Mouse (Mus musculus) liver (tissue): ENCODE results near the gene Apol7a.

Experiments
- DNase-seq: peaks from one replicate; pipeline ENCODE4 v3.0.0-alpha.2; 2020; ENCODE audit warnings: mixed read lengths

The Apol7a gene

DNA sequence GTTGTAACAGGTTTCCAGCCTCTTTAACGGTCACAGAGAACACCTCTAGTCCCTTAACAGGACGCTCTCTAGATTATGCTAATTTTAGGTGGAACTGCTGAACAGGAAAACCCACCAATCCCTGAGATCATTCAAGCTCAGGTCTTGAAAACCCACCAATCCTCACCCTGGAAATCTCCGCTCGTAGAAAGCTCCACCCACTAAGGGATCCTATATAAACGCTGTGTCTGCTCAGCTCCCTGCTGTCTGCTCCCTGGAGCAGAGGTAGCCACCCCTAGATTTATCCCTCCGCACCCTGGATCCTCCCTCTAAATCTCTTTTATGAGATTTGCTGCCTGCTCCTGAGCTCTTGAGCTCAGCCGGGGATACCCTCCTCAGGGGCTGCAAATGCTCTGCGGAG lies 28.3 kb downstream of the Apol7a start:
- no peak for DNase-seq

DNA sequence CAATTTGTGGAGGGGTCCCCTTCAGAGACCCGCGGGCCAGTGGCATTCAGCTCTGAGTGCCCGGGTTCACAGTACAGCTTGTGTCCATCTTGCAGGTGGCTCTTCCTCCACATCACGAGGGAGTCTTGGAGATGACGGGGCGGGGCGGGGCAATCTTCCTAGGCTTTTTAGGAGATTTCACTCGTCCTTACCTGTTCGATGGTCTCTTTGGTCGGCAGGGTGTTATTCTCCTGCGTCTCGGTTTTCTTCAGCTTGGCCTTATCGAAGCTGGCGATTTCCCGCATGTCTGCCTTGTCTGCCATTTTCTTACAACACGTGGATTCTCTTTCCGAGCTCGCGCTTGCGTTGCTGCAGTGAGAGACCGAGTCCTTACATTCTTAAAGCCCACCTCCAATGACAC lies 28.9 kb downstream of the Apol7a start:
- DNase-seq, result no peak

DNA sequence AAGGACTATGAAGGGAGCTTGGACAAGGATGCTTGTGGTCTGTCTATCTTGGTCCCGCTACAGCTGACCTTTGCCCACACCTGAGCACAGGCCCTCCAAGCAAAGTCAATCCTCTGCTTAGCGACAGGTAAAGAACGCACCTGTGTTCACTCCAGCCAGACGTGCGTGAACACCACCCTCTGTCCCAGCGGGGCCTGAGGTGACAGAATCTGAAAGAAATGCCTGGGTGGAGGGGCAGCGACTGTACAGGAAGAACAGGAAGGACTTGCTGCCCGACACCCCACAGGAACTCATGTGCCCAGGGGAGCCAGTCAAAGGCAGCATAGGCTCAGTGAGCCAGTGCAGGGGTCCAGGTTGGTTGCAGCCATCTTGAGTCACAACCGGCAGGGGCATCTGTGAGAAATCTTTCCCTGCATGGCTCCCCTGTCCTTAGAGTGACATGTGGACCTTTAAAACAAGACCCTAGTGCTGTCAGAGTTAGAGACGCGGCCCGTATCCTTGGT lies 30.0 kb downstream of the Apol7a start:
- no peak for DNase-seq

DNA sequence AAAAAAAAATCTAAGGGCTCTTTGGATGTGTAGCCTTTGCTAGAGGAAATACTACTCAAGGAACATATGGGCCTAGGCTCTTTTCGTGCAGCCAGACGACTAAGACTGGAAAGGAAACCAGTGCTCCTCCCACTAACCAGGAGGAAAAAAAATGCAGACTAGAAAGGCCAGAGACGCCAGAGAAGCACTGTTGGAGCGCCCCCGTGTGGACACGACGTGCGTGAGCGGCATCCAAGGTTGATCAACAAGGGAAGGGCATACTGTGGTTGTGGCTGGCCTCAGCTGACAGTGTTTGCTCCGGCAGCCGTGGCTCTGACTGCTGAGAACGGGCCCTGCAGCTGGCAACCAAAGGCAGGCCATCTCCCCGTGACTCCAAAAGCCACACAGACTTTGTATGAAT lies 30.8 kb downstream of the Apol7a start:
- peak; percentile 86 for DNase-seq

DNA sequence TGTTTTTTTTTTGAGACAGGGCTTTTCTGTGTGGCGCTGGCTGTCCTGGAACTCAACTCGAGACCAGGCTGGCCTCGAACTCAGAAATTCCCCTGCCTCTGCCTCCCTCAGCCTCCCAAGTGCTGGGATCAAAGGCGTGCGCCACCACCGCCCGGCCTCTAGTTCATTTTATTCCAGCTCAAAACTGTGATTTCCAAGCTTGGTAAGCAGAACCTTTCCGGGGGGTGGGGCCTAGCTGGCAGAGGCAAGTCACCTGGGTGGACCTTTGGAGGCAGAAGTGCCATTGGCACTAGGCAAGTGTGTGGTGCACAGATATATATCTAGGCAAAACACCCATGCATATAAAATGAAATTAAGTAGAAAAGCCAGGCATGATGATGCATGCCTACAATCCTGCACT lies 31.4 kb downstream of the Apol7a start:
- DNase-seq, result no peak

GRCm38 (mm10) chr15:77366706-77367484 lies 32.0 kb downstream of the Apol7a start:
- peak; percentile 78 for DNase-seq

- DNase-seq, result no peak
These were observed 33.0 kb downstream of the Apol7a start for GRCm38 (mm10) chr15:77365700-77366570.

GRCm38 (mm10) chr15:77364026-77364425 lies 34.9 kb downstream of the Apol7a start:
- DNase-seq, result no peak

GRCm38 (mm10) chr15:77363578-77363977 lies 35.3 kb downstream of the Apol7a start:
- no peak for DNase-seq

DNA sequence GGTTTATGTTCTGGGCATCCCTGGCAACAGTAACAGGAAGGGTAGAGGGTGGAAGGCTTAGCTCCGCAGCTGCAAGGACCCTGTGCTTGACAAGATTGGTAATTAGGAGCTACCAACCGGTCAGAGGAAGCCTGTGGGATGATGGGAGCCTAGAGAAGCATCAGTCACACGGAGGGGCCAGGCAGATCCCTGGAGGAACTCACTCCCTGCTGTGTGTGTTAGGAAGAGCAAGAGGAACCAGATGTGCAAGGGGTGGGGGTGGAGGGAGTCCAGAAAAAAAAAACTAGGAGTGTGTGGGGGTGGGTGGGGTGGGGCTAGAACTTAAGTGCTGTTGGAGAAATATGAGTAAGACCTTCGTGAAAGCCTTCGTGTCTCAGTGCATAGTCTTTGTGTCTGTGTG lies 36.0 kb downstream of the Apol7a start:
- no peak for DNase-seq

GRCm38 (mm10) chr15:77359905-77360304 lies 39.0 kb downstream of the Apol7a start:
- DNase-seq, result no peak

- DNase-seq, result no peak
These were observed 39.4 kb downstream of the Apol7a start for GRCm38 (mm10) chr15:77359486-77359885.

- no peak for DNase-seq
These were observed 39.8 kb downstream of the Apol7a start for GRCm38 (mm10) chr15:77359084-77359483.

DNA sequence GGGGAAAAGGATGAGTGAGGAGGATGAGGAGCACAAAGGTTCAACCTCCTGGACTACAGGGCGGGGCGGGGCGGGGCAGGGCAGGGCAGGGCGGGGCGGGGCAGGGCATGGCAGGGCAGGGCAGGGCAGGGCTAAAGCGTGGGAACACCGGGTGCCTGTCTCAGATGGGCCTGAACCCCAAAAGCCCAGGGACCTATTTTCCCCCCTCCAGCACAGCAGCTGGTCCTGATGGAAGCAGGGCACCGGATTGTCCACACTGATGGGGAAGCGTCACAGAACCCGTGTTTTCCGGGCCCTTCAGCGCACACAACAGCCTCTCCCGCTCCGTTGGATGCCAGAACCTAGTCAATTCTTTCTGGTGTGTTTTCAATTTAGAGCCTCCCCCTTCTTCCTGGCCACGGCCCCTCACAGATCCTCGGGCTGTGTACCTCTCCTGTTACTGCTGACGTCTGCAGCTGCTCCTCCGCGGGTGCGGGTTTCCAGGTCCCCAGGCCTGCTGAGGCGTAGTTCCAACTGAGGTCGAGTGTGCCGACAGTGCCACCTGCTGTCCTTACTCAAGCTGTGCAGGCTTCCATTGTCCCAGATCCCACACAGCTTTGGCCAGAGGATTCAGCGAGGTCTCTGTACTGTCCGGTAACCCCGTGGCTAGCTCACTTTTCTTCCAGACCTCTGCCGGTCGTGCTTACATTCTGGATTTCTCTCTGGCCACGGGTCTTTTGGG lies 40.4 kb downstream of the Apol7a start:
- peak; percentile 80 for DNase-seq

GRCm38 (mm10) chr15:77356248-77356810 lies 42.6 kb downstream of the Apol7a start:
- peak; percentile 13 for DNase-seq

DNA sequence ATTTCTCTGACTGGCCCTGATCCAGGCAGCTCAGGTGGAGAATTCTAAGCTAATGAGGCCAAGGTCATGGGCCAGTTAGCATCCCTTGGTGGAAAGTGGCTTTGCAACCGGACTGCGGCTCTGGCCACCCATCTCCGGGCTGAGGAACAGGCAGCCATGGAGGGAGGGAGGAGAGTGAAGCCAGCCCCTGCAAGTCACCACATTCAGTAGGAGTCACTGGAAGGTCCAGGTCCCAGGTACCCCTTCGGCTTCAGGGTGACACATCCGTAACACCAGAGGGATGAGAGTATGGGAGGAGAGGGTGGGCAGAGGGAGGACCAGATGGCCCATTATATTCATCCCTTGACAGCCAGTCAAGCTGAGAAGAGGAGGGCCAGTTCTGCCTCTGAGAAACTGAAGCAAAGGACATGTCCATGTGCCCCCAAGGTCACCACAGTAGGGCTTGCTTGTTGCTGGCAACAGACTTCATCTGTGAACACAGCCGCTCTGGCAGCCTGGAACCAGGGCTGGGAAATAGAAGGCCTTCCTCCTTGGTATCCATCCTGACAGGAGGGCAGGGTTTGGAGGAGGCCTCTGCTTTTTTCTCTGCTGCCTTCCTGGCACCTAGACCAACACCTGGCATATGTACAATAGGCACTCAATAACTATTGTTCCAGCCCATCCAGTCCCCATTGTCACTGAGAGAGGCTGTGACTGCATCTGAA lies 43.9 kb downstream of the Apol7a start:
- DNase-seq, result no peak

- no peak for DNase-seq
These were observed 44.4 kb downstream of the Apol7a start for GRCm38 (mm10) chr15:77354496-77354847.

- DNase-seq, result no peak
These were observed 45.1 kb downstream of the Apol7a start for GRCm38 (mm10) chr15:77353764-77354163.

GRCm38 (mm10) chr15:77352863-77353262 lies 46.0 kb downstream of the Apol7a start:
- DNase-seq, result no peak

DNA sequence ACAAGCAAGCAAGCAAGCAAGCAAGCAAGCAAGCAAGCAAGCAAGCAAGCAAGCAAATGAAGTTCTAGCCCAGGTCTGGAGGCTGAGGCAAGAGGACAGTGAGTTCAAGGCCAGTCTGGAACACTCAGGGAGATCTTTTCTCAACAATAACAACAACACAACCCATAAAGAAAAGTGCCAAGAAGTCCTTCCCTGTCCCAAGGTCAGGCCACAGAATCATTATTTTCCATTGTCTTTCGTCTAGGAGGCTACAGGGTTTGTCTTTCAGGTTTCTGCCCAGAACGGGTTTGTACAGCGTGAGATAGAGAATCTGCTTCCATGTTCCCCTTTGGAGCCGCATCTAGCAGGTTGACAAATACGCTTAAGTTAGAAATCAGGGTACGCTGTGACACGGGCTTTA lies 48.8 kb downstream of the Apol7a start:
- no peak for DNase-seq

DNA sequence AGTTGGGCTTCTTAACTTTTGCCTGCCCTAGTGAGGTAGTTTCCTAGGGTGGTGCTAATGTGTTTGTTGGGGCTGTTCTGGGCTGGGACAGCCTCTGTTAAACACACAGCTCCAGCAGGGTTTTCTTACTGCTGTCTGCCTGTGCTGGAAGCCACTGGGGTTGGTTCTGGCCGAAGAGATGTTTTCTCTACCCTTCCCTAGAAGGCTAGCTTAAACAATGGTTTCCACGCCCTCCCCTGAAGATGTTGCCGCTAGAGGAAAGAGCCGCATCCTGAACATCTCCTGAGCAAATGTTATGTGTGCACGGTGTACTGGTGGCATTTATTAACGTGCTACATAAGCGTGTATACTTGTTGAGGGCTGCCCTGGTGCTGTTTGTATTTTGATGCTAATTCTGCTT lies 50.8 kb downstream of the Apol7a start:
- no peak for DNase-seq
